Mouse (Mus musculus) lung, embryonic 14.5 days (tissue): ENCODE measurements around the gene Cyp4f40. TPM values are rescaled to one million over a fixed set of nuclear protein-coding genes. Genes with fewer than 3 reads are reported as not detected.
"Not testable (repeated sequence)": the region's sequence is repeated elsewhere in the genome, so short reads cannot be mapped to it uniquely, and the experiment has no call there.

Experiments used
- ATAC-seq: fragments of 200-750 bp; cut with Nextera tagmentation; 2 replicates; pipeline ENCODE4 v1.8.0; 2017; ENCODE audit warnings: mild to moderate bottlenecking, moderate TSS enrichment, moderate library complexity; ENCODE audit not compliant: insufficient read depth
- DNase-seq: peaks from one replicate; pipeline ENCODE4 v3.0.0-alpha.2; 2015
- H3K27ac ChIP-seq: fragments of 300-500 bp; sonication (generic); 2 replicates; pipeline ENCODE4 v1.5.1; 2014; ENCODE audit warnings: low read depth, mild to moderate bottlenecking, moderate library complexity
- H3K27me3 ChIP-seq: fragments of 300-500 bp; sonication (generic); 2 replicates; pipeline ENCODE4 v1.6.1; 2014; ENCODE audit warnings: low read length, control low read depth; ENCODE audit not compliant: insufficient read depth
- H3K36me3 ChIP-seq: fragments of 300-500 bp; sonication (generic); 2 replicates; pipeline ENCODE4 v1.6.1; 2014; ENCODE audit warnings: control low read depth; ENCODE audit not compliant: insufficient read depth
- H3K4me1 ChIP-seq: fragments of 300-500 bp; sonication (generic); 2 replicates; pipeline ENCODE4 v1.6.1; 2014; ENCODE audit warnings: antibody characterized with exemption, control low read depth; ENCODE audit not compliant: insufficient read depth
- H3K4me2 ChIP-seq: fragments of 300-500 bp; sonication (generic); 2 replicates; pipeline ENCODE4 v1.6.1; 2014; ENCODE audit warnings: mild to moderate bottlenecking
- H3K4me3 ChIP-seq: fragments of 300-500 bp; sonication (generic); 2 replicates; pipeline ENCODE4 v1.5.1; 2014; ENCODE audit warnings: low read depth, low read length
- H3K9ac ChIP-seq: fragments of 300-500 bp; sonication (generic); 2 replicates; pipeline ENCODE4 v1.6.1; 2014
- H3K9me3 ChIP-seq: fragments of 300-500 bp; sonication (generic); 2 replicates; pipeline ENCODE4 v1.6.1; 2016; ENCODE audit warnings: low read depth, low read length, control low read depth
- CTCF ChIP-seq: IDR thresholded peaks from 2 replicates; pipeline ENCODE4 v1.5.1; 2016; ENCODE audit warnings: antibody characterized with exemption, low read depth
- WGBS: fragments of 180-500 bp; shearing (Covaris S2); extraction: QIAGEN DNeasy Blood & Tissue Kit; methylation state at CpG from one replicate; pipeline ENCODE4 v1.1.7; 2014; 5-methylcytosine and 5-hydroxymethylcytosine counted together
- polyA plus RNA-seq: library from polyadenylated mRNA; unstranded; fragments of >200 nt; fragmentation: Nextera tagmentation; extraction: Ambion mirVana; gene quantifications from 2 replicates; pipeline ENCODE4 v1.2.1, GENCODE M21; 2014

The Cyp4f40 gene
- polyA plus RNA-seq, 1 experiment from 2014 or later = not detected

GRCm38 (mm10) chr17:32722771-32723170, 64.1 kb downstream of the Cyp4f40 start:
- Histone ChIP-seq H3K27ac (no peak overlapping the region), H3K4me1 (no peaks in the 10 kb centered on the region), H3K4me2 (no peak overlapping the region), H3K9ac (no peak overlapping the region), H3K27me3 (no peaks in the 10 kb centered on the region), H3K36me3 (no peaks in the 10 kb centered on the region), H3K4me3 (no peak overlapping the region), H3K9me3 (no peaks in the 10 kb centered on the region)
- 83% methylated on average over 7 of the region's 7 CpGs for WGBS
- no peak for TF ChIP-seq CTCF
- DNase-seq (no peak), ATAC-seq (no peak)

GRCm38 (mm10) chr17:32726360-32726759, 67.7 kb downstream of the Cyp4f40 start:
- not testable (repeated sequence) for H3K4me3 ChIP-seq, H3K36me3 ChIP-seq, H3K4me1 ChIP-seq, H3K27ac ChIP-seq, H3K4me2 ChIP-seq, DNase-seq, ATAC-seq, H3K9me3 ChIP-seq, H3K9ac ChIP-seq, H3K27me3 ChIP-seq

Other genes starting within 250 kb of the Cyp4f40 start
- 0.07 TPM in 1 of 2 replicates, not detected in the other for gene Pglyrp2, start 234.7 kb upstream of the Cyp4f40 start, polyA plus RNA-seq
- gene Cyp4f39, start 206.2 kb upstream of the Cyp4f40 start, polyA plus RNA-seq = 0.72 and 0.87 TPM in 2 replicates
- 5.4 and 5.9 TPM in 2 replicates for gene Cyp4f17, start 152.8 kb upstream of the Cyp4f40 start, polyA plus RNA-seq
- gene Cyp4f16, start 122.3 kb upstream of the Cyp4f40 start, polyA plus RNA-seq = 14.1 and 15.7 TPM in 2 replicates
- not detected in 2 replicates for gene Cyp4f37, start 37.6 kb upstream of the Cyp4f40 start, polyA plus RNA-seq
- not detected in 2 replicates for gene Cyp4f15, start 26.7 kb downstream of the Cyp4f40 start, polyA plus RNA-seq
- gene Zfp871, start 129.4 kb downstream of the Cyp4f40 start, polyA plus RNA-seq = 58.3 and 58.6 TPM in 2 replicates
- gene Zfp811, start 151.0 kb downstream of the Cyp4f40 start, polyA plus RNA-seq = 2.5 and 3.0 TPM in 2 replicates
- gene Zfp799, start 171.4 kb downstream of the Cyp4f40 start, polyA plus RNA-seq = 16.1 and 19.0 TPM in 2 replicates
- gene Zfp870, start 232.7 kb downstream of the Cyp4f40 start, polyA plus RNA-seq = 7.9 and 8.8 TPM in 2 replicates